In the genomic region with DNA sequence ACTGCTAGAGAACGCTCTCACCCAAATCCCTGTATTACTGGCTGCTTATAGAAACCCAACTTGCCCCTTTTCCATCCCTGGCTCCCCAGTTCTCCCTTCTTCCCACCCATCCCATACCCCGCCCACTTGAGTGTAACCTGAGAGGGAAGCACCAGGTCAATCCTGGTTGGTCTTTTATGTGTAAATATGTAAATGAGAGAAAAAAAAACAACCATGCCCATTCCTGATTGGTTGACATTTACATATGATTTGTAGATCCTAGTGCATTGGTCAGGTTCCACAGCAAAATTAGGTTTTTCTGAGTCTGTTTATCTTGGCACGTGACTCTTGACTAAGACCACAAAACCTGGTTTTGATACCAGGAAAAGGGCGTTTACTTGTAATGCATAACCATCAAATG, we compare ENCODE assay signal across 9 mouse cellular contexts. TPM values are rescaled to one million over a fixed set of nuclear protein-coding genes. Genes with fewer than 3 reads are reported as not detected.
A peak's percentile ranks its signal among the peaks of the same experiment; 100 is the strongest.
DNase-seq lines count a peak whose midpoint lies in the region; ATAC-seq and TF ChIP-seq lines count a peak whose summit lies in the region.
"Had no signal": no experiment of that assay in that cellular context is flagged by ENCODE, and none has a peak within 500 bp of the region (broad histone marks: within the 10 kb centered on the region; RNA-seq: fewer than 3 reads in every experiment).

No protein-coding gene starts in this region.

- H3K4me1 ChIP-seq in forebrain, embryonic 11.5 days (replicated peaks; ENCODE audit: control insufficient read depth, insufficient read depth, low read length): no peaks in the 10 kb centered on the region
- H3K4me1 ChIP-seq in forebrain, postnatal 0 days (ENCODE audit: insufficient read depth): no peaks in the 10 kb centered on the region
- no peaks in the 10 kb centered on the region for H3K4me1 ChIP-seq in lung, embryonic 14.5 days (ENCODE audit: insufficient read depth)
- H3K4me1 ChIP-seq in neural tube, embryonic 15.5 days: no peaks in the 10 kb centered on the region
- H3K4me1 ChIP-seq in midbrain, embryonic 13.5 days (replicated peaks): no peaks in the 10 kb centered on the region
- no peaks in the 10 kb centered on the region for H3K4me1 ChIP-seq in thymus, adult 2 months (replicated peaks; ENCODE audit: control insufficient read depth, insufficient read depth, low read length)

- H3K4me2 ChIP-seq in forebrain, embryonic 11.5 days (ENCODE audit: low read depth, low read length, severe bottlenecking): no peak overlapping the region
- no peak overlapping the region for H3K4me2 ChIP-seq in forebrain, postnatal 0 days (ENCODE audit: low read depth)
- peak overlapping the region; percentile 10; the same call in 1 of the 2 replicates for H3K4me2 ChIP-seq in lung, embryonic 14.5 days
- H3K4me2 ChIP-seq in neural tube, embryonic 15.5 days: peak overlapping the region; percentile 7; the same call in 1 of the 2 replicates
- no peak overlapping the region for H3K4me2 ChIP-seq in midbrain, embryonic 13.5 days (replicated peaks)
- H3K4me2 ChIP-seq: lung, embryonic 15.5 days had no signal

- no peak for TF ChIP-seq CTCF in forebrain, postnatal 0 days (IDR thresholded peaks at IDR 0.05; ENCODE audit: low read depth)
- TF ChIP-seq CTCF in lung, embryonic 14.5 days (IDR thresholded peaks at IDR 0.05; ENCODE audit: low read depth): no peak
- TF ChIP-seq CTCF in thymus, adult 2 months (IDR thresholded peaks at IDR 0.05; ENCODE audit: borderline replicate concordance, control insufficient read depth, extremely low read depth, insufficient read depth, low read length, poor library complexity): no peak

- H3K36me3 ChIP-seq in forebrain, embryonic 11.5 days (ENCODE audit: control insufficient read depth, insufficient read depth, low read length): no peaks in the 10 kb centered on the region
- H3K36me3 ChIP-seq in forebrain, postnatal 0 days (ENCODE audit: insufficient read depth): no peaks in the 10 kb centered on the region
- no peaks in the 10 kb centered on the region for H3K36me3 ChIP-seq in lung, embryonic 14.5 days (ENCODE audit: insufficient read depth)
- no peaks in the 10 kb centered on the region for H3K36me3 ChIP-seq in neural tube, embryonic 15.5 days
- H3K36me3 ChIP-seq in midbrain, embryonic 13.5 days: no peaks in the 10 kb centered on the region
- no peaks in the 10 kb centered on the region for H3K36me3 ChIP-seq in thymus, adult 2 months (ENCODE audit: control insufficient read depth, insufficient read depth, low read length)
- H3K36me3 ChIP-seq: lung, embryonic 15.5 days had no signal

- no peak overlapping the region for H3K27ac ChIP-seq in forebrain, embryonic 11.5 days (ENCODE audit: low read depth, low read length)
- H3K27ac ChIP-seq in forebrain, postnatal 0 days (ENCODE audit: low read depth, low read length): no peak overlapping the region
- no peak overlapping the region for H3K27ac ChIP-seq in lung, embryonic 14.5 days (ENCODE audit: low read depth)
- H3K27ac ChIP-seq in neural tube, embryonic 15.5 days (replicated peaks): no peak overlapping the region
- H3K27ac ChIP-seq in midbrain, embryonic 13.5 days: no peak overlapping the region
- no peak overlapping the region for H3K27ac ChIP-seq in thymus, adult 2 months (ENCODE audit: control insufficient read depth, insufficient read depth, low read length)
- H3K27ac ChIP-seq: lung, embryonic 15.5 days had no signal

- no peak for TF ChIP-seq POLR2A in thymus, adult 2 months (IDR thresholded peaks at IDR 0.05; ENCODE audit: control insufficient read depth, extremely low read depth, insufficient read depth, low read length, poor library complexity)

- no peaks in the 10 kb centered on the region for H3K27me3 ChIP-seq in forebrain, embryonic 11.5 days (ENCODE audit: control insufficient read depth, insufficient read depth, low read length)
- H3K27me3 ChIP-seq in forebrain, postnatal 0 days (ENCODE audit: insufficient read depth, low read length): no peaks in the 10 kb centered on the region
- H3K27me3 ChIP-seq in lung, embryonic 14.5 days (ENCODE audit: insufficient read depth, low read length): no peaks in the 10 kb centered on the region
- no peaks in the 10 kb centered on the region for H3K27me3 ChIP-seq in neural tube, embryonic 15.5 days (replicated peaks)
- H3K27me3 ChIP-seq in midbrain, embryonic 13.5 days: no peaks in the 10 kb centered on the region
- no peaks in the 10 kb centered on the region for H3K27me3 ChIP-seq in thymus, adult 2 months (ENCODE audit: control insufficient read depth, insufficient read depth, low read length)
- H3K27me3 ChIP-seq: lung, embryonic 15.5 days had no signal

- H3K4me3 ChIP-seq in forebrain, embryonic 11.5 days (ENCODE audit: low read depth, low read length): no peak overlapping the region
- H3K4me3 ChIP-seq in forebrain, postnatal 0 days (ENCODE audit: low read depth, low read length): no peak overlapping the region
- H3K4me3 ChIP-seq in lung, embryonic 14.5 days (ENCODE audit: low read depth, low read length): no peak overlapping the region
- no peak overlapping the region for H3K4me3 ChIP-seq in neural tube, embryonic 15.5 days (replicated peaks)
- H3K4me3 ChIP-seq in midbrain, embryonic 13.5 days (replicated peaks): no peak overlapping the region
- H3K4me3 ChIP-seq in thymus, adult 2 months (ENCODE audit: control insufficient read depth, insufficient read depth, low read length): no peak overlapping the region
- H3K4me3 ChIP-seq: lung, embryonic 15.5 days had no signal

- ATAC-seq in forebrain, embryonic 11.5 days (replicated peaks; ENCODE audit: low FRiP score): peak; percentile 57
- ATAC-seq in forebrain, postnatal 0 days: no peak
- peak; percentile 74 for ATAC-seq in lung, embryonic 14.5 days (ENCODE audit: insufficient read depth)
- ATAC-seq in neural tube, embryonic 15.5 days (ENCODE audit: low FRiP score): no peak
- no peak for ATAC-seq in midbrain, embryonic 13.5 days

- H3K9me3 ChIP-seq in forebrain, embryonic 11.5 days (ENCODE audit: control insufficient read depth, low read length): no peaks in the 10 kb centered on the region
- no peaks in the 10 kb centered on the region for H3K9me3 ChIP-seq in forebrain, postnatal 0 days (ENCODE audit: low read length)
- H3K9me3 ChIP-seq in lung, embryonic 14.5 days (ENCODE audit: low read depth, low read length): no peaks in the 10 kb centered on the region
- no peaks in the 10 kb centered on the region for H3K9me3 ChIP-seq in neural tube, embryonic 15.5 days (replicated peaks)
- H3K9me3 ChIP-seq in midbrain, embryonic 13.5 days: no peaks in the 10 kb centered on the region
- H3K9me3 ChIP-seq: lung, embryonic 15.5 days had no signal

- H3K9ac ChIP-seq in forebrain, embryonic 11.5 days (ENCODE audit: low read length): no peak overlapping the region
- no peak overlapping the region for H3K9ac ChIP-seq in forebrain, postnatal 0 days
- H3K9ac ChIP-seq in lung, embryonic 14.5 days: no peak overlapping the region
- H3K9ac ChIP-seq in neural tube, embryonic 15.5 days (replicated peaks): no peak overlapping the region
- no peak overlapping the region for H3K9ac ChIP-seq in midbrain, embryonic 13.5 days (replicated peaks)
- H3K9ac ChIP-seq: lung, embryonic 15.5 days had no signal

- WGBS in forebrain, embryonic 11.5 days: 17% methylated on average over 4 of the region's 4 CpGs
- WGBS in forebrain, postnatal 0 days: 22% methylated on average over 4 of the region's 4 CpGs
- WGBS in lung, embryonic 14.5 days: 8% methylated on average over 4 of the region's 4 CpGs
- WGBS in neural tube, embryonic 15.5 days: 26% methylated on average over 4 of the region's 4 CpGs
- WGBS in midbrain, embryonic 13.5 days: 24% methylated on average over 4 of the region's 4 CpGs
- WGBS in thymus, adult 2 months: 54% methylated on average over 4 of the region's 4 CpGs

- DNase-seq in forebrain, embryonic 11.5 days (ENCODE audit: low spot score): no peak
- no peak for DNase-seq in forebrain, postnatal 0 days
- peak; percentile 57 for DNase-seq in lung, embryonic 14.5 days
- no peak for DNase-seq in lung, postnatal 14 days
- peak; percentile 9 for DNase-seq in fibroblast of lung, adult 2 months (ENCODE audit: low read depth)
- no peak for DNase-seq in thymus, adult 2 months

RNA-seq across cellular contexts. Expression of gene Gpr45, which starts 34.8 kb away (rescaled TPM):
- polyA plus RNA-seq in forebrain, embryonic 11.5 days (2014; fragmentation: Nextera tagmentation; extraction: Ambion mirVana): 15.0 and 15.2 TPM in 2 replicates
- total RNA-seq in forebrain, postnatal 0 days (2014; rRNA removed): 21.0 and 21.1 TPM in 2 replicates
- polyA plus RNA-seq in forebrain, postnatal 0 days (2015; fragmentation: Nextera tagmentation; extraction: Ambion mirVana): 16.3 and 16.4 TPM in 2 replicates
- polyA plus RNA-seq in lung, embryonic 14.5 days (2014; fragmentation: Nextera tagmentation; extraction: Ambion mirVana): 4.6 and 6.0 TPM in 2 replicates
- 11.9 and 14.1 TPM in 2 replicates for polyA plus RNA-seq in neural tube, embryonic 15.5 days (2015; fragmentation: Nextera tagmentation; extraction: Ambion mirVana)
- 17.3 and 19.7 TPM in 2 replicates for polyA plus RNA-seq in midbrain, embryonic 13.5 days (2015; fragmentation: Nextera tagmentation; extraction: Ambion mirVana)
- 0.60 and 2.4 TPM in 2 replicates for polyA plus RNA-seq in thymus, adult 2 months (2012; rRNA removed)

Comparison
In these comparisons a context has a peak if more than half of its experiments do, and no peak if none do; other contexts are left out.
1. ATAC-seq: peak in forebrain, embryonic 11.5 days (single experiment) and lung, embryonic 14.5 days (single experiment); none in forebrain, postnatal 0 days (single experiment), neural tube, embryonic 15.5 days (single experiment) and midbrain, embryonic 13.5 days (single experiment).
2. DNase-seq: peak in lung, embryonic 14.5 days (single experiment) and fibroblast of lung, adult 2 months (single experiment); none in forebrain, embryonic 11.5 days (single experiment), forebrain, postnatal 0 days (single experiment), lung, postnatal 14 days (single experiment) and thymus, adult 2 months (single experiment).
3. H3K4me2 ChIP-seq: peak in lung, embryonic 14.5 days (single experiment) and neural tube, embryonic 15.5 days (single experiment); none in forebrain, embryonic 11.5 days (single experiment), forebrain, postnatal 0 days (single experiment) and midbrain, embryonic 13.5 days (single experiment).